Mouse (Mus musculus) forebrain, postnatal 0 days (tissue): ENCODE measurements around the gene Ccdc18. TPM values are rescaled to one million over a fixed set of nuclear protein-coding genes. Genes with fewer than 3 reads are reported as not detected.
"Not testable (repeated sequence)": the region's sequence is repeated elsewhere in the genome, so short reads cannot be mapped to it uniquely, and the experiment has no call there.

Experiments used
- ATAC-seq: fragments of 200-750 bp; cut with Nextera tagmentation; 2 replicates; pipeline ENCODE4 v1.8.0; 2017; ENCODE audit warnings: mild to moderate bottlenecking, moderate library complexity
- DNase-seq: peaks from one replicate; pipeline ENCODE4 v3.0.0-alpha.2; 2015
- H3K27ac ChIP-seq: fragments of 300-500 bp; sonication (generic); 2 replicates; pipeline ENCODE4 v1.5.1; 2014; ENCODE audit warnings: low read depth, mild to moderate bottlenecking, antibody characterized with exemption, low read length, moderate library complexity, mixed read lengths
- H3K27me3 ChIP-seq: fragments of 300-500 bp; sonication (generic); 2 replicates; pipeline ENCODE4 v1.6.1; 2014; ENCODE audit warnings: mild to moderate bottlenecking, low read length, mixed read lengths; ENCODE audit not compliant: insufficient read depth
- H3K36me3 ChIP-seq: fragments of 300-500 bp; sonication (generic); 2 replicates; pipeline ENCODE4 v1.6.1; 2014; ENCODE audit warnings: mild to moderate bottlenecking, moderate library complexity; ENCODE audit not compliant: insufficient read depth
- H3K4me1 ChIP-seq: fragments of 300-500 bp; sonication (generic); 2 replicates; pipeline ENCODE4 v1.6.1; 2014; ENCODE audit warnings: antibody characterized with exemption; ENCODE audit not compliant: insufficient read depth
- H3K4me2 ChIP-seq: fragments of 300-500 bp; sonication (generic); 2 replicates; pipeline ENCODE4 v1.6.1; 2014; ENCODE audit warnings: low read depth, mild to moderate bottlenecking, moderate library complexity
- H3K4me3 ChIP-seq: fragments of 300-500 bp; sonication (generic); 2 replicates; pipeline ENCODE4 v1.5.1; 2014; ENCODE audit warnings: low read depth, low read length, mixed read lengths
- H3K9ac ChIP-seq: fragments of 300-500 bp; sonication (generic); 2 replicates; pipeline ENCODE4 v1.6.1; 2014; ENCODE audit warnings: mild to moderate bottlenecking
- H3K9me3 ChIP-seq: fragments of 300-500 bp; sonication (generic); 2 replicates; pipeline ENCODE4 v1.6.1; 2016; ENCODE audit warnings: low read length
- CTCF ChIP-seq: sonication (generic); IDR thresholded peaks from 2 replicates; pipeline ENCODE4 v1.5.1; 2016; ENCODE audit warnings: antibody characterized with exemption, control low read depth, low read depth
- WGBS: fragments of 180-500 bp; shearing (Covaris S2); extraction: QIAGEN DNeasy Blood & Tissue Kit; methylation state at CpG from one replicate; pipeline ENCODE4 v1.1.7; 2014; 5-methylcytosine and 5-hydroxymethylcytosine counted together
- polyA plus RNA-seq: library from polyadenylated mRNA; unstranded; fragments of >200 nt; fragmentation: Nextera tagmentation; extraction: Ambion mirVana; gene quantifications from 2 replicates; pipeline ENCODE4 v1.2.1, GENCODE M21; 2015
- total RNA-seq: library from RNA; depleted of rRNA; stranded (reverse); fragments of >200 nt; gene quantifications from 2 replicates; pipeline ENCODE4 v1.2.3, GENCODE M21; 2014; rRNA removed

Gene Ccdc18
- total and polyA plus RNA-seq, 2 experiments from 2014 or later = 2.9 to 5.5 TPM

- 53% methylated on average over 9 of the region's 9 CpGs for WGBS
- TF ChIP-seq CTCF = no peak
- DNase-seq (no peak), ATAC-seq (no peak)
- H3K4me3 ChIP-seq = peak overlapping the region; percentile 92
- H3K9me3 ChIP-seq = no peaks in the 10 kb centered on the region
- peak overlapping the region; percentile 96 for H3K9ac ChIP-seq
- H3K36me3 ChIP-seq = no peaks in the 10 kb centered on the region
- no peak overlapping the region for H3K27ac ChIP-seq
- peaks cover 23% of the 10 kb centered on the region for H3K4me1 ChIP-seq
- no peaks in the 10 kb centered on the region for H3K27me3 ChIP-seq
- H3K4me2 ChIP-seq = peak overlapping the region; percentile 92
These were observed 137.7 kb downstream of the Ccdc18 start for GRCm38 (mm10) chr5:108270415-108270814.

DNA sequence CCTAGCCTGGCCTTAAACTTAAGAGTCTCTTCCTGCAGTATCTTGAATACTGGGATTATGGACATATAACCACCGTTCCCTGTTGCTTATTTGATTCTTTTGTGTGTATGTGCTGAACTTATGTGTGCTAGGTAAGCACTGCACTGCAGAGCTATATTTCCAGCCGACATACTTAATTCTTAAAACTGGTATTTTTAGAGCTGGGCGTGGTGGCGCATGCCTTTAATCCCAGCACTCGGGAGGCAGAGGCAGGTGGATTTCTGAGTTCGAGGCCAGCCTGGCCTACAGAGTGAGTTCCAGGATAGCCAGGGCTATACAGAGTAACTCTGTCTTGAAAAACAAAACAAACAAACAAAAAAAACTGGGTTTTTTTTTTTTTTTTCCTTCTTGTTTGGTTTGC, 138.7 kb downstream of the Ccdc18 start:
- 96% methylated on average over 6 of the region's 6 CpGs for WGBS
- H3K4me3 ChIP-seq, H3K36me3 ChIP-seq, H3K27me3 ChIP-seq, ATAC-seq, H3K9me3 ChIP-seq, H3K27ac ChIP-seq, DNase-seq, H3K9ac ChIP-seq: not testable (repeated sequence)
- peak overlapping the region; percentile 31 for H3K4me2 ChIP-seq
- peaks cover 23% of the 10 kb centered on the region for H3K4me1 ChIP-seq

Other genes with a start within 250 kb of the Ccdc18 start
- 195 and 203 TPM in 2 replicates for gene Rpl5, start 232.4 kb upstream of the Ccdc18 start, total RNA-seq
- gene Rpl5, start 232.4 kb upstream of the Ccdc18 start, polyA plus RNA-seq = 65.7 and 74.2 TPM in 2 replicates
- gene Fam69a, start 145.8 kb upstream of the Ccdc18 start, total RNA-seq = 23.9 and 28.5 TPM in 2 replicates
- gene Fam69a, start 145.8 kb upstream of the Ccdc18 start, polyA plus RNA-seq = 47.8 and 60.9 TPM in 2 replicates
- gene Mtf2, start 67.2 kb upstream of the Ccdc18 start, total RNA-seq = 75.1 and 96.2 TPM in 2 replicates
- gene Mtf2, start 67.2 kb upstream of the Ccdc18 start, polyA plus RNA-seq = 49.0 and 61.9 TPM in 2 replicates
- 17.3 and 20.8 TPM in 2 replicates for gene Tmed5, start 255 bp upstream of the Ccdc18 start, total RNA-seq
- gene Tmed5, start 255 bp upstream of the Ccdc18 start, polyA plus RNA-seq = 14.0 and 18.7 TPM in 2 replicates
- gene Dr1, start 136.0 kb downstream of the Ccdc18 start, total RNA-seq = 39.9 and 43.7 TPM in 2 replicates
- 29.5 and 38.1 TPM in 2 replicates for gene Dr1, start 136.0 kb downstream of the Ccdc18 start, polyA plus RNA-seq
- gene Pigg, start 179.7 kb downstream of the Ccdc18 start, total RNA-seq = 6.0 and 6.6 TPM in 2 replicates
- gene Pigg, start 179.7 kb downstream of the Ccdc18 start, polyA plus RNA-seq = 1.2 and 2.2 TPM in 2 replicates
- gene Gm42517, start 235.0 kb downstream of the Ccdc18 start, total RNA-seq = 65.7 and 66.7 TPM in 2 replicates
- gene Gm42517, start 235.0 kb downstream of the Ccdc18 start, polyA plus RNA-seq = 5.2 and 6.2 TPM in 2 replicates